Mouse (Mus musculus): ENCODE measurements around the gene Slc16a7. TPM values are rescaled to one million over a fixed set of nuclear protein-coding genes. Genes with fewer than 3 reads are reported as not detected.

The Slc16a7 gene
- 8.5 and 9.4 TPM in 2 replicates for polyA plus RNA-seq (2015; fragmentation: Nextera tagmentation; extraction: Ambion mirVana)

GRCm38 (mm10) chr10:125388876-125389786 is at the start of gene Slc16a7:
TSS of gene Slc16a7 (minus strand) at chr10:125389465.

